Mouse (Mus musculus): ENCODE data around the gene Tmem220. TPM values are rescaled to one million over a fixed set of nuclear protein-coding genes. Genes with fewer than 3 reads are reported as not detected.
A peak's percentile ranks its signal among the peaks of the same experiment; 100 is the strongest.

Gene Tmem220
- polyA plus RNA-seq, 2 experiments: 1.2 to 1.7 TPM

DNA sequence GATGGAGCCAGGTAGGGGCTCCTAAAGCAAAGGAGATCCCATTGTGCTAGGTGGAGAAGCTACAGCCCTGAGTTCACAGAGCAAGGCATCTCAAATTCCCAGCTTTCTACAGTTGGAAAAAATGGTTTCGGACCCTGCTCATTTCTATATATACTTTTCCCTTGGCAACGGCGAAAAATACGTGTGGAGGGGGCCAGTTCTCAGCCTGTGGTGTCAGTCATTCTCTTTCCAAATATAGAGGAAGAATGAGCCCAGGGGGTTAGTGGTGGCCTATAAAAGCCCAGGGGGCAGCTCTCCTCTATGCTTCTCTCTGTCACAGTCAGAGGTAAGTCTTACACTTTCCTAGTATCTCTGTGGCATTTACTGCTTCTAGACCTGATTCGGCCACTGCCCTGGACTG, 53.0 kb downstream of the Tmem220 start, which contains the start of gene Myh3:
Gene Myh3 (plus strand): TSS at position 301 of the 400 bp plus-strand sequence.
- Histone ChIP-seq H3K9ac (ENCODE audit: low read depth, low read length, severe bottlenecking) (no peak within 1 kb of the TSS), H3K9me3 (ENCODE audit: control insufficient read depth, low read length) (no peaks in the 10 kb centered on the region)
- no peak for DNase-seq (ENCODE audit: low spot score)

GRCm38 (mm10) chr11:67078888-67079287, 53.9 kb downstream of the Tmem220 start:
- no peak for TF ChIP-seq POLR2A (IDR thresholded peaks at IDR 0.05; ENCODE audit: borderline replicate concordance, extremely low read depth, insufficient read depth, insufficient read length)
- Histone ChIP-seq H3K4me2 (replicated peaks; ENCODE audit: low read depth, low read length, severe bottlenecking) (no peak overlapping the region), H3K4me1 (ENCODE audit: control insufficient read depth, insufficient read depth, low read length) (no peaks in the 10 kb centered on the region), H3K27ac (replicated peaks; ENCODE audit: low read depth, low read length) (no peak overlapping the region), H3K36me3 (ENCODE audit: control insufficient read depth, insufficient read depth, low read length) (no peaks in the 10 kb centered on the region), H3K27me3 (ENCODE audit: control insufficient read depth, insufficient read depth, low read length) (0 out of 2 replicates have a peak, but pooled peaks cover under 1% of the 10 kb centered on the region), H3K9ac (ENCODE audit: low read depth, low read length, severe bottlenecking) (no peak overlapping the region), H3K4me3 (replicated peaks; ENCODE audit: low read length) (no peak overlapping the region), H3K9me3 (ENCODE audit: control insufficient read depth, low read length) (no peaks in the 10 kb centered on the region)
- DNase-seq (ENCODE audit: low spot score) (no peak), ATAC-seq (ENCODE audit: low FRiP score, low read depth) (no peak)
- WGBS: 90% methylated on average over 6 of the region's 6 CpGs

More for the DNA sequence above, 53.0 kb downstream of the Tmem220 start, which contains the start of gene Myh3:
- Histone ChIP-seq H3K36me3 (ENCODE audit: control insufficient read depth, insufficient read depth, low read length) (no peaks in the 10 kb centered on the region), H3K4me2 (replicated peaks; ENCODE audit: low read depth, low read length, severe bottlenecking) (no peak within 1 kb of the TSS), H3K27me3 (ENCODE audit: control insufficient read depth, insufficient read depth, low read length) (no peaks in the 10 kb centered on the region), H3K27ac (replicated peaks; ENCODE audit: low read depth, low read length) (no peak within 1 kb of the TSS), H3K4me3 (replicated peaks; ENCODE audit: low read length) (0 out of 2 replicates have a peak within 1 kb of the TSS, but pooled peaks have one; percentile 2), H3K4me1 (ENCODE audit: control insufficient read depth, insufficient read depth, low read length) (no peaks in the 10 kb centered on the region)
- 84% methylated on average over 5 of the region's 5 CpGs for WGBS
- ATAC-seq (ENCODE audit: low FRiP score, low read depth): peak; percentile 32; the same call in 1 of the 2 replicates
- no peak for TF ChIP-seq POLR2A (IDR thresholded peaks at IDR 0.05; ENCODE audit: borderline replicate concordance, extremely low read depth, insufficient read depth, insufficient read length)

- Histone ChIP-seq H3K36me3 (ENCODE audit: control insufficient read depth, insufficient read depth, low read length) (no peaks in the 10 kb centered on the region), H3K4me1 (ENCODE audit: control insufficient read depth, insufficient read depth, low read length) (no peaks in the 10 kb centered on the region), H3K27ac (replicated peaks; ENCODE audit: low read depth, low read length) (no peak overlapping the region), H3K9ac (ENCODE audit: low read depth, low read length, severe bottlenecking) (no peak overlapping the region), H3K4me2 (replicated peaks; ENCODE audit: low read depth, low read length, severe bottlenecking) (no peak overlapping the region), H3K9me3 (ENCODE audit: control insufficient read depth, low read length) (no peaks in the 10 kb centered on the region), H3K4me3 (replicated peaks; ENCODE audit: low read length) (no peak overlapping the region), H3K27me3 (ENCODE audit: control insufficient read depth, insufficient read depth, low read length) (peaks cover 9% of the 10 kb centered on the region; the same call in 1 of the 2 replicates)
- DNase-seq (ENCODE audit: low spot score) (no peak), ATAC-seq (ENCODE audit: low FRiP score, low read depth) (no peak)
- TF ChIP-seq POLR2A (IDR thresholded peaks at IDR 0.05; ENCODE audit: borderline replicate concordance, extremely low read depth, insufficient read depth, insufficient read length): no peak
- WGBS: 77% methylated on average over 11 of the region's 11 CpGs
Observed at GRCm38 (mm10) chr11:67079740-67080139, 54.8 kb downstream of the Tmem220 start.

GRCm38 (mm10) chr11:67080168-67080567, 55.2 kb downstream of the Tmem220 start:
- WGBS: 5% methylated on average over 3 of the region's 3 CpGs
- TF ChIP-seq POLR2A (IDR thresholded peaks at IDR 0.05; ENCODE audit: borderline replicate concordance, extremely low read depth, insufficient read depth, insufficient read length): no peak
- DNase-seq (ENCODE audit: low spot score): peak; percentile 66
- H3K9me3 ChIP-seq (ENCODE audit: control insufficient read depth, low read length): no peaks in the 10 kb centered on the region
- no peak overlapping the region for H3K9ac ChIP-seq (ENCODE audit: low read depth, low read length, severe bottlenecking)
- H3K36me3 ChIP-seq (ENCODE audit: control insufficient read depth, insufficient read depth, low read length): no peaks in the 10 kb centered on the region
- no peak overlapping the region for H3K27ac ChIP-seq (replicated peaks; ENCODE audit: low read depth, low read length)
- no peak overlapping the region for H3K4me3 ChIP-seq (replicated peaks; ENCODE audit: low read length)
- peaks cover 13% of the 10 kb centered on the region; the same call in 1 of the 2 replicates for H3K27me3 ChIP-seq (ENCODE audit: control insufficient read depth, insufficient read depth, low read length)
- ATAC-seq (ENCODE audit: low FRiP score, low read depth): 0 out of 2 replicates have a peak, but pooled peaks have one; percentile 25
- no peak overlapping the region for H3K4me2 ChIP-seq (replicated peaks; ENCODE audit: low read depth, low read length, severe bottlenecking)
- no peaks in the 10 kb centered on the region for H3K4me1 ChIP-seq (ENCODE audit: control insufficient read depth, insufficient read depth, low read length)

GRCm38 (mm10) chr11:67081125-67081649, 56.2 kb downstream of the Tmem220 start:
- peak; percentile 70 for ATAC-seq (ENCODE audit: low FRiP score, low read depth)

More at GRCm38 (mm10) chr11:67081125-67081649, 56.2 kb downstream of the Tmem220 start:
- no peak overlapping the region for H3K4me3 ChIP-seq (replicated peaks; ENCODE audit: low read length)
- no peaks in the 10 kb centered on the region for H3K4me1 ChIP-seq (ENCODE audit: control insufficient read depth, insufficient read depth, low read length)
- 7% methylated on average over 9 of the region's 11 CpGs for WGBS
- no peak overlapping the region for H3K9ac ChIP-seq (ENCODE audit: low read depth, low read length, severe bottlenecking)
- H3K9me3 ChIP-seq (ENCODE audit: control insufficient read depth, low read length): no peaks in the 10 kb centered on the region
- no peak for TF ChIP-seq POLR2A (IDR thresholded peaks at IDR 0.05; ENCODE audit: borderline replicate concordance, extremely low read depth, insufficient read depth, insufficient read length)
- DNase-seq (ENCODE audit: low spot score): peak; percentile 51
- H3K27ac ChIP-seq (replicated peaks; ENCODE audit: low read depth, low read length): no peak overlapping the region
- H3K4me2 ChIP-seq (replicated peaks; ENCODE audit: low read depth, low read length, severe bottlenecking): no peak overlapping the region
- H3K36me3 ChIP-seq (ENCODE audit: control insufficient read depth, insufficient read depth, low read length): no peaks in the 10 kb centered on the region
- peaks cover 13% of the 10 kb centered on the region; the same call in 1 of the 2 replicates for H3K27me3 ChIP-seq (ENCODE audit: control insufficient read depth, insufficient read depth, low read length)

Data from limb, embryonic 14.5 days (tissue).